In genomic region chr6:3468627-3469026, GRCm38 (mm10) we compare ENCODE assay signal across 18 mouse cellular contexts. TPM values are rescaled to one million over a fixed set of nuclear protein-coding genes. Genes with fewer than 3 reads are reported as not detected.
"Had no signal": no experiment of that assay in that cellular context is flagged by ENCODE, and none has a peak within 500 bp of the region (broad histone marks: within the 10 kb centered on the region; RNA-seq: fewer than 3 reads in every experiment).

No protein-coding gene starts in this region.

- H3K27me3 ChIP-seq: liver, embryonic 13.5 days; liver, embryonic 15.5 days; lung, embryonic 15.5 days; megakaryocyte, embryonic 14.5 days; midbrain, embryonic 13.5 days; midbrain, embryonic 15.5 days; neural tube, embryonic 12.5 days; stomach, embryonic 15.5 days had no signal

- H3K4me2 ChIP-seq: liver, embryonic 13.5 days; liver, embryonic 15.5 days; lung, embryonic 15.5 days; midbrain, embryonic 13.5 days; midbrain, embryonic 15.5 days; neural tube, embryonic 12.5 days; stomach, embryonic 15.5 days had no signal

- H3K36me3 ChIP-seq: liver, embryonic 13.5 days; liver, embryonic 15.5 days; lung, embryonic 15.5 days; midbrain, embryonic 13.5 days; midbrain, embryonic 15.5 days; neural tube, embryonic 12.5 days; stomach, embryonic 15.5 days had no signal

- H3K9me3 ChIP-seq: liver, embryonic 13.5 days; liver, embryonic 15.5 days; lung, embryonic 15.5 days; megakaryocyte, embryonic 14.5 days; midbrain, embryonic 13.5 days; midbrain, embryonic 15.5 days; neural tube, embryonic 12.5 days; stomach, embryonic 15.5 days had no signal

- H3K4me1 ChIP-seq: liver, embryonic 13.5 days; liver, embryonic 15.5 days; lung, embryonic 15.5 days; megakaryocyte, embryonic 14.5 days; midbrain, embryonic 15.5 days; neural tube, embryonic 12.5 days; stomach, embryonic 15.5 days had no signal

- H3K27ac ChIP-seq: liver, embryonic 13.5 days; liver, embryonic 15.5 days; lung, embryonic 15.5 days; macrophage; midbrain, embryonic 13.5 days; midbrain, embryonic 15.5 days; neural tube, embryonic 12.5 days; stomach, embryonic 15.5 days had no signal

- ATAC-seq: liver, postnatal 0 days; lung, postnatal 0 days; midbrain, embryonic 13.5 days; midbrain, embryonic 15.5 days had no signal

- H3K4me3 ChIP-seq: liver, embryonic 13.5 days; liver, embryonic 15.5 days; lung, embryonic 15.5 days; megakaryocyte, embryonic 14.5 days; midbrain, embryonic 13.5 days; midbrain, embryonic 15.5 days; neural tube, embryonic 12.5 days; stomach, embryonic 15.5 days had no signal

- H3K9ac ChIP-seq: liver, embryonic 13.5 days; liver, embryonic 15.5 days; liver, postnatal 0 days; lung, embryonic 15.5 days; midbrain, embryonic 13.5 days; midbrain, embryonic 15.5 days; neural tube, embryonic 12.5 days; stomach, embryonic 15.5 days had no signal

- DNase-seq: liver, embryonic 13.5 days; liver, postnatal 0 days; lung, adult 2 months; lung, postnatal 14 days; lung, postnatal 36 days; retina, postnatal 1 day; right cerebral cortex, postnatal 14 days; thymus, adult 2 months; thymus, postnatal 36 days had no signal

RNA-seq across cellular contexts. Expression of gene Hepacam2, which starts 29.5 kb away (rescaled TPM):
- polyA plus RNA-seq: liver, embryonic 13.5 days; liver, embryonic 15.5 days had no signal
